Mouse (Mus musculus) heart, postnatal 0 days (tissue): Measurements from ENCODE around the gene Rnf8. TPM values are rescaled to one million over a fixed set of nuclear protein-coding genes. Genes with fewer than 3 reads are reported as not detected.

Source experiments
- ATAC-seq: fragments of 200-750 bp; cut with Nextera tagmentation; 2 replicates; pipeline ENCODE4 v1.8.0; 2017; ENCODE audit warnings: low read depth, moderate number of reproducible peaks, moderate library complexity; ENCODE audit not compliant: insufficient read depth
- DNase-seq: peaks from one replicate; pipeline ENCODE4 v3.0.0-alpha.2; 2016; ENCODE audit warnings: low spot score
- H3K27ac ChIP-seq: fragments of 300-500 bp; sonication (generic); 2 replicates; pipeline ENCODE4 v1.5.1; 2014; ENCODE audit warnings: low read depth, mild to moderate bottlenecking
- H3K27me3 ChIP-seq: fragments of 300-500 bp; sonication (generic); 2 replicates; pipeline ENCODE4 v1.6.1; 2014; ENCODE audit warnings: low read length, mixed read lengths; ENCODE audit not compliant: control insufficient read depth, insufficient read depth
- H3K36me3 ChIP-seq: fragments of 300-500 bp; sonication (generic); replicated peaks from 2 replicates; pipeline ENCODE4 v1.6.1; 2014; ENCODE audit warnings: low read length, mixed read lengths; ENCODE audit not compliant: control insufficient read depth, insufficient read depth
- H3K4me1 ChIP-seq: fragments of 300-500 bp; sonication (generic); 2 replicates; pipeline ENCODE4 v1.6.1; 2014; ENCODE audit warnings: antibody characterized with exemption; ENCODE audit not compliant: control insufficient read depth, insufficient read depth
- H3K4me2 ChIP-seq: fragments of 300-500 bp; sonication (generic); 2 replicates; pipeline ENCODE4 v1.6.1; 2014; ENCODE audit warnings: low read depth, mild to moderate bottlenecking, low read length, moderate library complexity
- H3K4me3 ChIP-seq: fragments of 300-500 bp; sonication (generic); 2 replicates; pipeline ENCODE4 v1.5.1; 2014; ENCODE audit warnings: low read depth, low read length
- H3K9ac ChIP-seq: fragments of 300-500 bp; sonication (generic); replicated peaks from 2 replicates; pipeline ENCODE4 v1.6.1; 2014; ENCODE audit warnings: low read depth, low read length, mixed read lengths
- H3K9me3 ChIP-seq: fragments of 300-500 bp; sonication (generic); replicated peaks from 2 replicates; pipeline ENCODE4 v1.6.1; 2016; ENCODE audit warnings: low read length; ENCODE audit not compliant: control insufficient read depth
- CTCF ChIP-seq: IDR thresholded peaks from 2 replicates; pipeline ENCODE4 v1.5.1; 2016; ENCODE audit warnings: antibody characterized with exemption, control low read depth, low read depth
- EP300 ChIP-seq: IDR thresholded peaks from 2 replicates; pipeline ENCODE4 v1.6.1; 2016; ENCODE audit warnings: antibody characterized with exemption, low read depth
- WGBS: fragments of 180-500 bp; shearing (Covaris S2); extraction: QIAGEN DNeasy Blood & Tissue Kit; methylation state at CpG from one replicate; pipeline ENCODE4 v1.1.7; 2014; 5-methylcytosine and 5-hydroxymethylcytosine counted together
- polyA plus RNA-seq: library from polyadenylated mRNA; unstranded; fragments of >200 nt; fragmentation: Nextera tagmentation; extraction: Ambion mirVana; gene quantifications from 2 replicates; pipeline ENCODE4 v1.2.1, GENCODE M21; 2015
- total RNA-seq: library from RNA; depleted of rRNA; stranded (reverse); fragments of >200 nt; gene quantifications from 2 replicates; pipeline ENCODE4 v1.2.3, GENCODE M21; 2014; ENCODE audit warnings: low replicate concordance

The Rnf8 gene
- total and polyA plus RNA-seq, 2 experiments from 2014 or later = 20.3 to 33.4 TPM

DNA sequence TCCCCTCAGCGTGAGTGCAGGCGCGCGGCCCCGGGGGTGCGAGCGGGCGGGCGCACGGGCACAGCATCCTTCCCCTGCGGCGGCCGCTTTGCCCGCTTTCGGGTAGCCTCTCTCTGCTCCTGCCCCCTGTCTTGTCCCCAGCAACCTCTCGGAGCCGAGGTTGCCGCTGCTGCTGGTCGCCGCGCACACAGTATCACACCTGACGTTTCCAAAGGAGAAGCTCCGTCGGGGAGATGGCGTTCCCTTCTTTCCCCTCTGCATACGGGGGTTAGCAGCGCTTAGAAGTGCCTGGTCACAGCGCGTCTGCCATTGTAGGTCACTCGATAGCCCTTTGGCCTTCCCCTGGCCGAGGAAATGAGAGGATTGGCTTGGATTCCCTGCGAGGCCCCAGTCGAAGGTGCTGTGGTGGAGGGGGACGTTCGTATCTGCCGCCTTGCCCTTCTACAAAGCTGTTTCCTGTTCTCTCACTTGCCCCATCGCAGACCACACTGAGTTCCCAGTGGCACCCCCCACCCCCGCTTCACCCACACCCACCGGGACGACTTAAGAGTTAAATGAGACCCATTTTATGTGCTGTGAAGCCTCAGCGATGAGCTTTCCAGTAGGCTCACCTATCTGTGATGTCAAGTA is 46.3 kb downstream of the Rnf8 start:
- ATAC-seq (peak; percentile 59), DNase-seq (peak; percentile 7)
- no peaks in the 10 kb centered on the region for H3K9me3 ChIP-seq
- peak overlapping the region; percentile 85 for H3K4me2 ChIP-seq
- peaks cover 17% of the 10 kb centered on the region for H3K36me3 ChIP-seq
- 1% methylated on average over 41 of the region's 41 CpGs for WGBS
- H3K4me3 ChIP-seq = peak overlapping the region; percentile 98
- no peak; the same call in 1 of the 2 replicates for TF ChIP-seq EP300
- no peak for TF ChIP-seq CTCF
- peak overlapping the region; percentile 96 for H3K9ac ChIP-seq
- H3K27ac ChIP-seq = peak overlapping the region; percentile 97
- no peaks in the 10 kb centered on the region for H3K27me3 ChIP-seq
- peaks cover 9% of the 10 kb centered on the region for H3K4me1 ChIP-seq

DNA sequence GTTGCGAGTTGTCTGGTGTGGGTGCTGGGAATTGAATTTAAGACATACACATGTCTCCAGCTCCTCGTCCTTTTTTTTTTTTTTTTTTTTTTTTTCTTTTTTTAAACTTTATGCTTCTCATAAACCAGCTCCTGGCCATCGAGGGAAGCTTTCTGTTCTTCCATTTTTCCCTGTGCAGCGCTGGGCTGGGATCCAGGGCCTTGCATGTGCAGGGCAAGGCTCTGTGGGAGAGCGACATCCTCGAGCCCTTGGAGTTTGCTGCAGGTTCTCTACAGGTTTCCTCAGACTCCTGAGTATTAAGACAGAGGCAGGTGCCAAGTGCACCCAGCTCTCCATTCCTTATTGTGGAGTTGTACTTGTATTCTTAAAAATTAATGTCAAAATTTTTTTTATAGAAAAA is 47.6 kb downstream of the Rnf8 start:
- peaks cover 9% of the 10 kb centered on the region for H3K4me1 ChIP-seq
- H3K4me2 ChIP-seq = no peak overlapping the region
- WGBS = 84% methylated on average over 6 of the region's 6 CpGs
- no peak overlapping the region for H3K27ac ChIP-seq
- TF ChIP-seq CTCF (no peak), EP300 (no peak)
- H3K4me3 ChIP-seq = no peak overlapping the region
- no peaks in the 10 kb centered on the region for H3K27me3 ChIP-seq
- no peaks in the 10 kb centered on the region for H3K9me3 ChIP-seq
- ATAC-seq (no peak), DNase-seq (no peak)
- H3K36me3 ChIP-seq = peaks cover 29% of the 10 kb centered on the region
- no peak overlapping the region for H3K9ac ChIP-seq

DNA sequence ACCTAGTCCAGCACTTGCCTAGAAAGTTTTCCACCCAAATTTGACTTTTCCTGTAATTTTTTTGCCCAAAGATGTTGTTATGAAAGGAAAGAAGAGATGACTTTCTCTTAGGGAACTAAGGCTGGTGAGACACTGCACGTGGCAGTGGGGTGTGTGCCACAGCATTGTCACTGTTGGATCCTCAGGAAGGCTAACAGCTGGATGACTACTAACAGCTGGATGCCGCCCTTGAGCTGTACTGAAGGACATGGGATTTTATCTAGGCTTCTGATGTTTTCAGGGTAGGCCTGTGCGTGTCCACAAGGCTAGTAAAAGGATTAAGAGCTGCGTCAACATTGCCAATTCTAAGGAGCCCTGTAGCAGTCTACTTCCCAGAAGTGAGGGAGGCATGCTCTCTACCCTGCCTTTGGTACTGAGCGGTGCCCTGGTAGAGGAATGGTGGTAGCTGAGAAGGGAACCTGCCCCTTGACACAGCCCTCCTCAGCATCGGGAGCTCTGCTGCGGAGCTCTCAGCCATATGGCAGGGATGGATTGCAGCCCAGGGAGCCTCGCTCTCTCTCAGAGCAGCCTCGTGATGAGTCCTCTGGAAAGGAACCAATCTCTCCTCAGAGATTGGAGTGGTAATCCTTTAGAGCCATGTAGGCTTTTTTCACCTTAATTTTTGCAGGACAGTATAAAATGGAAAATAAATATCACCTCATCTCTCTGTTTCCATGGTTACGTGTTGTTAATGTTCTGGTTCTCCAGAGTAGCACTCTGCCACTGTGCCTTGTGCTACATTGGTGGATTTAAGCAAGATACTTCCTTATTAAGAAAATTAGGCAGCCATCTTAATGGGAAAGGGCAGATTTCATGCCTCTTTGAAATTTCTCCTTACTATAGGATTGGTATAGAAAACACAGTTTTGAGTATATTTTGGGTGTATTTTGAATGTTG is 53.7 kb downstream of the Rnf8 start:
- WGBS = 76% methylated on average over 10 of the region's 10 CpGs
- H3K4me1 ChIP-seq = no peaks in the 10 kb centered on the region
- H3K4me2 ChIP-seq = no peak overlapping the region
- H3K27me3 ChIP-seq = no peaks in the 10 kb centered on the region
- no peak overlapping the region for H3K4me3 ChIP-seq
- H3K9me3 ChIP-seq = no peaks in the 10 kb centered on the region
- H3K27ac ChIP-seq = no peak overlapping the region
- TF ChIP-seq CTCF (no peak), EP300 (no peak)
- DNase-seq = no peak
- H3K9ac ChIP-seq = no peak overlapping the region
- no peak for ATAC-seq
- H3K36me3 ChIP-seq = peaks cover 51% of the 10 kb centered on the region

DNA sequence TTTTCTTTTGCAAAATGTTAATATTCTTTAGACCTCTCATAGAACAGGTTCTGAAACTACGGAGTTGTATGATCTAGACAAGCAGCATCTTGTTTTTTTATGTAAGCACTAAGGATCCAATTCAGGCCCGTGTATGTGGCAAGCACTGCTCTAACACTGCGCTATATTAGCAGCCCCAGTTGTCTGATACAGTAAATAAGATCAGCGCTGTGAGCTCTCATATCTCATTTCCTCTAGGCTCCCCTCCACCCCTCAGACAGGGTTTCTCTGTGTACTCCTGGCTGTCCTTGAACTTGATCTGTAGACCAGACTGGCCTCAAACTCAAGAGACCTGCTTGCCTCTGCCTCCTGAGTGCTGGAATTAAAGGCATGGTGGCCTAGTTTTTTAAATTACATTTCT is 54.4 kb downstream of the Rnf8 start:
- no peaks in the 10 kb centered on the region for H3K4me1 ChIP-seq
- no peak overlapping the region for H3K9ac ChIP-seq
- TF ChIP-seq CTCF (no peak), EP300 (no peak)
- no peak overlapping the region for H3K4me2 ChIP-seq
- H3K27me3 ChIP-seq = no peaks in the 10 kb centered on the region
- ATAC-seq (no peak), DNase-seq (no peak)
- no peak overlapping the region for H3K27ac ChIP-seq
- WGBS = 83% methylated on average over 4 of the region's 4 CpGs
- no peaks in the 10 kb centered on the region for H3K9me3 ChIP-seq
- peaks cover 58% of the 10 kb centered on the region for H3K36me3 ChIP-seq
- no peak overlapping the region for H3K4me3 ChIP-seq

DNA sequence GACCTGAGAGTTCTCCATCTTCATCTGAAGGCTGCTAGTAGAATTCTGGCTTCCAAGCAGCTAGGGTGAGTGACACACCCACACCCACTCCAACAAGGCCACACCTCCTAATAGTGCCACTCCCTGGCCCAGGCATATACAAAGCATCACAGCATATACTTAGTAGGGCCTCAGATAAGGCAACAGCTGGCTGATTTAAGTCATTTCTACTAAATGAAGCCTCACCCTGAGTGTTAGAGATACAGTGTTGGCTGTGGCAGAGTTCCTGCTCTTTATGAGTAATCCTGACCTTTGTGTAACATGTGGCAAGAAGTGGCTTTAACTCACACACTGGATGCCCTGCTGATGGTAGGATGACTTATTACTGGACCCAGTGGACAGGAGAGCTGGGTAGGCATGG is 55.3 kb downstream of the Rnf8 start:
- Histone ChIP-seq H3K36me3 (peaks cover 56% of the 10 kb centered on the region), H3K4me1 (no peaks in the 10 kb centered on the region), H3K9ac (no peak overlapping the region), H3K9me3 (no peaks in the 10 kb centered on the region), H3K27ac (no peak overlapping the region), H3K4me2 (no peak overlapping the region), H3K27me3 (no peaks in the 10 kb centered on the region), H3K4me3 (no peak overlapping the region)
- TF ChIP-seq EP300 (no peak), CTCF (no peak)
- ATAC-seq (no peak), DNase-seq (no peak)
